Mouse (Mus musculus): ENCODE results near the gene Ptov1. TPM values are rescaled to one million over a fixed set of nuclear protein-coding genes. Genes with fewer than 3 reads are reported as not detected.
A peak's percentile ranks its signal among the peaks of the same experiment; 100 is the strongest.

The Ptov1 gene
- polyA plus RNA-seq, 1 experiment, result 212 TPM

DNA sequence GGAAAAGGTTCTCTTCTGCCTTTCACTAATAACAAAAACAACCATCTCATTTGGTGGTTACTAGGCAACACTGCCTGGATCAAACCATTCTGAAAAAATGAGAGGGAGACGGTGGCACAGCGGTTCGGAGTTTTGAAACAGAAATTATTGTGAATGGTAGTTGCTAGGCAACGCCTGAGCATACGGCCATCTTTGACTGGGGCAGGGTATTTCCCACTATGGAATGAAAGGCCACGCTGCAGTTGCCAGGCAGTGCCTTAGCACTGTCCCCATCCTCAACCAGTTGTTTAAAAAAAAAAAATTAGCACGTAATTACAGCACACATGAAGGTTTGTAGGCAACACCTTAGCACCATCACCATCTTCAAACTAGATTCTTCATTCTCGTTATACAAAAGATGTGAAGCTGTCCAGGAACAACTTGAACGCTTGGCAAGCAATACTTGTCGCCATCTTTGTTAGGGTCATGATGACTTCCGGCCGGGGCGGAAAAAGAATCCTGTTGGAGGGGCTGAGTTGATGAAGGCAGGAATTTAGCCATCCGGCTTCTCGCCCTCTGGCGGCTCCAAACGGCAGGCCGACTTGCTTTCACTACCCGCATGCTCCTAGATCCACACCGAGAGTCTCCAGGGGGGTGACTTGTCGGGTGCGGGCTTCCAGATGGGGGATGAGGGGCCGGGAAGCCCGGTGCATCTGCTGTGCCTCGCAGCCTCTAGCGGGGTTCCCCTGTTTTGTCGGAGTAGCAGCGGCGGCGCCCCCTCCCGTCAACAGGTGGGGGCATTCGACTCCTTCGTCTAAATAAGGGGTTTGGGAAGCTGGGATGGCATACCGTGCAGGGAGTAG is 26.2 kb upstream of the Ptov1 start, which contains the start of gene Fuz:
Gene Fuz (plus strand): TSS at position 487 of the 842 bp plus-strand sequence.
- H3K27me3 ChIP-seq (replicated peaks; ENCODE audit: control insufficient read depth, insufficient read depth, low read length), result no peaks in the 10 kb centered on the region
- peak within 1 kb of the TSS; percentile 50 for H3K27ac ChIP-seq (ENCODE audit: insufficient read depth, low read depth, low read length)
- WGBS, result under 1% methylated on average over 34 of the region's 34 CpGs
- H3K4me1 ChIP-seq (ENCODE audit: control insufficient read depth, insufficient read depth, low read length), result peaks cover 18% of the 10 kb centered on the region
- H3K4me3 ChIP-seq (ENCODE audit: insufficient read depth, low read depth, low read length), result peak within 1 kb of the TSS; percentile 66
- H3K36me3 ChIP-seq (ENCODE audit: control insufficient read depth, insufficient read depth, low read length), result no peaks in the 10 kb centered on the region
- peak; percentile 96 for DNase-seq
- TF ChIP-seq CTCF (conservative IDR thresholded peaks at IDR 0.05; ENCODE audit: insufficient read depth, insufficient read length, low read depth, low read length), result peak; percentile 56
- no peak for TF ChIP-seq POLR2A (IDR thresholded peaks at IDR 0.05; ENCODE audit: low read depth, low read length)

DNA sequence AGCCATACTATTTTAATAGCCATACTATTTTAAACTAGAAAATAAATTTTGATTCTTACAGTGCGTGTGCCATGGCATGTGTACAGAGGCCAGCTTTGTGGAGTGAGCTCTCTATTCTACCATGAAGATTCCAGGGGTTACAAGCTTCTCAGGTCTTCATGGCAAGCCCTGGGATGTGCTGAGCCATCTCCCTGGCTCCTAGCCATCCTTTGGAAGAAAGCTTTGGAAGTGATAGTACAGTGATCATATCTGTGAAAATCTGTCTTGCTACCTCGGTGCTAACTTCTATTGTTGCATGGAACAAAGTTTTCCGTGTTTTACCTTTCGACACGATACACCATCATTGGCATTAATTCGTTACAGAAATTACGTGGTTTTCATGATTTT is 25.6 kb upstream of the Ptov1 start:
- TF ChIP-seq POLR2A (IDR thresholded peaks at IDR 0.05; ENCODE audit: low read depth, low read length) (no peak), CTCF (conservative IDR thresholded peaks at IDR 0.05; ENCODE audit: insufficient read depth, insufficient read length, low read depth, low read length) (no peak)
- Histone ChIP-seq H3K27ac (ENCODE audit: insufficient read depth, low read depth, low read length) (peak overlapping the region; percentile 44; the same call in 1 of the 2 replicates), H3K4me1 (ENCODE audit: control insufficient read depth, insufficient read depth, low read length) (peaks cover 18% of the 10 kb centered on the region), H3K27me3 (replicated peaks; ENCODE audit: control insufficient read depth, insufficient read depth, low read length) (no peaks in the 10 kb centered on the region), H3K4me3 (ENCODE audit: insufficient read depth, low read depth, low read length) (0 out of 2 replicates have a peak overlapping the region, but pooled peaks have one; percentile 66), H3K36me3 (ENCODE audit: control insufficient read depth, insufficient read depth, low read length) (no peaks in the 10 kb centered on the region)
- DNase-seq, result no peak
- WGBS, result 66% methylated on average over 7 of the region's 7 CpGs

DNA sequence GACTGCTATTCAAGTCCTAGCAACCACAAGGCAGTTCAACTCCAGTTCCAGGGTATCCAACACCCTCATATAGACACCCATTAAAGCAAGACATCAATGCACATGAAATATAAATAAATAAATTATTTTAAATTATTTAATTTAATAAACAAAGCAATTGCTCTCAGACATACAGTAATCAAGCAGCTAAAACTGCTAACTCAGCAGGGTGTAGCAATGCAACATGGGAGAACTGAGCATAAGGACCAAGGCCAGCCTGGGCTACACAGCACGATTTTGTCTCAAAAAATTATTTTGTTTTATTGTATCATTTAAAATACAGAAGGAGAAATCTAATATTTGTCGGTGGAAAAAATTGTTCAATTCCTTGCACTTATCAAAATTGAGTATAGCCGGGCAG is 24.6 kb upstream of the Ptov1 start:
- Histone ChIP-seq H3K27me3 (replicated peaks; ENCODE audit: control insufficient read depth, insufficient read depth, low read length) (no peaks in the 10 kb centered on the region), H3K27ac (ENCODE audit: insufficient read depth, low read depth, low read length) (no peak overlapping the region), H3K4me3 (ENCODE audit: insufficient read depth, low read depth, low read length) (no peak overlapping the region), H3K36me3 (ENCODE audit: control insufficient read depth, insufficient read depth, low read length) (no peaks in the 10 kb centered on the region), H3K4me1 (ENCODE audit: control insufficient read depth, insufficient read depth, low read length) (peaks cover 18% of the 10 kb centered on the region)
- no peak for TF ChIP-seq CTCF (conservative IDR thresholded peaks at IDR 0.05; ENCODE audit: insufficient read depth, insufficient read length, low read depth, low read length)
- TF ChIP-seq POLR2A (IDR thresholded peaks at IDR 0.05; ENCODE audit: low read depth, low read length), result no peak
- WGBS, result 90% methylated on average over 3 of the region's 3 CpGs
- DNase-seq, result no peak

DNA sequence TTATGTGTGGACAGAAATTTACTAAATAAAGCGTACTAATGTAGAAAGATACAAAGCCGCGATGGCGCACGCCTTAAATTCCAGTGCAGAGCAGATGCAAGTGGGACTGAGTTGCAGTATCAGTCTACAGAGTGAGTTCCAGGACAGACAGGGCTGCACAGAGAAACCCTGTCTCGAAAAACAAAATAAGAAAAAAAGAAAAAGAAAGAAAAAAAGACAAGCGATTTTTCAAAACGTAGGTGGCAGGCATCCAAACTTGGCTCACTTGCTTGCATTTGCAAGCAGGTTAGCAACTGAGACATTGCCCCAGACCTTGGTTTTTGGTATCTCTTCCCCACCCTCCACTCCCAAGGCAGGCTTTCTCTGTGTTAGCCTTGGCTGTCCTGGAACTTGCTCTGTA is 23.6 kb upstream of the Ptov1 start:
- no peak for DNase-seq
- TF ChIP-seq POLR2A (IDR thresholded peaks at IDR 0.05; ENCODE audit: low read depth, low read length) (no peak), CTCF (conservative IDR thresholded peaks at IDR 0.05; ENCODE audit: insufficient read depth, insufficient read length, low read depth, low read length) (no peak)
- Histone ChIP-seq H3K27me3 (replicated peaks; ENCODE audit: control insufficient read depth, insufficient read depth, low read length) (no peaks in the 10 kb centered on the region), H3K4me1 (ENCODE audit: control insufficient read depth, insufficient read depth, low read length) (peaks cover 18% of the 10 kb centered on the region), H3K4me3 (ENCODE audit: insufficient read depth, low read depth, low read length) (no peak overlapping the region), H3K27ac (ENCODE audit: insufficient read depth, low read depth, low read length) (no peak overlapping the region), H3K36me3 (ENCODE audit: control insufficient read depth, insufficient read depth, low read length) (no peaks in the 10 kb centered on the region)
- 31% methylated on average over 8 of the region's 8 CpGs for WGBS

DNA sequence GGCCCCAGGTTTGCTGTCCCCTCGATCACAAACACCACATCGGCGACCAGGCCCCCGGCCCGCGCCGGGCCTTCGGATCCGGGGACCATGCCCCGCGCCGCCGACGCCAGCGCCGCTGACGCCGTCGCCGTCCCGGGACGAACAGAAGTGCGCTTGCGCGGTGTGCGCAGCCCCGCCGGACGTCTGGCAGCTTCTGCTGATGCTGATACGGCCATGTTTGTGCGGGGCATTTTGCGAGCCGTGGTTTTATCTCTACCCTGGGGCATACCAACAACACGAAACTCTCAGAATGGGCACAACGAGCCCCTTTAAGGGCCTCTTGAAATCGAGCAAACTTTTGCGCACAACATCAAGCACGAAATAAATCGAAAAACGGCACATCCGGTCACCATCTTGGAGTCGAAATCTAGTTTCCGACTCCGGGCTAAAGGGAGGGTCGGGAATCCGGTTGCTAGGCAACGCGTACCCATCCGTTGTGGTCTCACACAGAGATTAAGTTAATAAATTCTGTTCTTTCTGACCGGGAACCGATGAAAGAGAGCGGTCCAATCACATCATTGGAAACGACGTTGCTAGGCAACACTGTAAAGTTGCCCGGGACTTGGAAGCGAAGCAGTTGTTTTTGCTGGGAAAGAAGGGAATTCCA is 22.8 kb upstream of the Ptov1 start, which contains the start of gene Med25:
Gene Med25 (minus strand): TSS at position 437 of the 646 bp plus-strand sequence.
- Histone ChIP-seq H3K27ac (ENCODE audit: insufficient read depth, low read depth, low read length) (peak within 1 kb of the TSS; percentile 93), H3K4me1 (ENCODE audit: control insufficient read depth, insufficient read depth, low read length) (peaks cover 18% of the 10 kb centered on the region), H3K36me3 (ENCODE audit: control insufficient read depth, insufficient read depth, low read length) (no peaks in the 10 kb centered on the region), H3K27me3 (replicated peaks; ENCODE audit: control insufficient read depth, insufficient read depth, low read length) (no peaks in the 10 kb centered on the region), H3K4me3 (ENCODE audit: insufficient read depth, low read depth, low read length) (peak within 1 kb of the TSS; percentile 60)
- peak; percentile 21 for TF ChIP-seq POLR2A (IDR thresholded peaks at IDR 0.05; ENCODE audit: low read depth, low read length)
- TF ChIP-seq CTCF (conservative IDR thresholded peaks at IDR 0.05; ENCODE audit: insufficient read depth, insufficient read length, low read depth, low read length), result no peak
- DNase-seq, result peak; percentile 97
- WGBS, result under 1% methylated on average over 56 of the region's 56 CpGs

DNA sequence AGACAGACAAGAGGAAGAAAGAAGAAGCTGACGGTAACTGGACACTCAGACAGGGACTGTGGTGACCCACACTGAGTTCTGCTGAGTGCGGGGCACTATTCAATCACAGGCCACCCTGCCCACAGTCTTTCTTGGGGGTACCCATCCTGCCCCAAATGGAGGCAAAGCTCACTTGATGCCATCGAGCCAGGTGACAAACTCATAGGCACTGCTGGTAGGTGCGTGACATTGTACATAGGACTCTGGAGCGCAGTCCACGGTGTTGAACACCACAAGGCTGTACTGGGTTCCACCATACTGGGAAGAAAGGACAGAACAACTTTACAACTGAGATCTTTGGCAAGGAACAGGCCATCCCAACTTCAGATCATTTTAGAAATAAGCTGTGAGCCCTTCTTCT is 22.0 kb upstream of the Ptov1 start:
- peak overlapping the region; percentile 60 for H3K4me3 ChIP-seq (ENCODE audit: insufficient read depth, low read depth, low read length)
- TF ChIP-seq CTCF (conservative IDR thresholded peaks at IDR 0.05; ENCODE audit: insufficient read depth, insufficient read length, low read depth, low read length), result no peak
- TF ChIP-seq POLR2A (IDR thresholded peaks at IDR 0.05; ENCODE audit: low read depth, low read length), result no peak
- no peak for DNase-seq
- 10% methylated on average over 6 of the region's 6 CpGs for WGBS
- no peaks in the 10 kb centered on the region for H3K27me3 ChIP-seq (replicated peaks; ENCODE audit: control insufficient read depth, insufficient read depth, low read length)
- no peaks in the 10 kb centered on the region for H3K36me3 ChIP-seq (ENCODE audit: control insufficient read depth, insufficient read depth, low read length)
- H3K4me1 ChIP-seq (ENCODE audit: control insufficient read depth, insufficient read depth, low read length), result peaks cover 15% of the 10 kb centered on the region
- peak overlapping the region; percentile 93; the same call in 1 of the 2 replicates for H3K27ac ChIP-seq (ENCODE audit: insufficient read depth, low read depth, low read length)

DNA sequence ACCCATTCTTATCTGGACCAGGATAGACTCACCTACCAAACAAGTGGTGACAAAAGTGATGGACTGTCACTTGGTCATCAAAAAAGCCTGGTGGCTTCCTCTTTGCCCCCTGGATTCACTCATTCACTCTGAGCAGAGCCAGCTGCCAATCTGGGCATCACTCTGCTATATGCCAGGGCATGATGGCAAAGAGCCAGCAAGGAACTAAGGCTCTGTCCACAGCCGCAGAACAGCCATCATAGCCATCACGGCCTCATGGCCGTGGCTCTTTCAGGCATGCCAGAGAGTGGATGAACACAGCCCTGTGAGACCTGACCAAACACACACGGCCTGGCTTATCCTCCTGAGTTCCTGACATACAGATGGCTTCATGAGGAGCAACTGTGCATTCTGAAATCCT is 21.1 kb upstream of the Ptov1 start:
- Histone ChIP-seq H3K27ac (ENCODE audit: insufficient read depth, low read depth, low read length) (no peak overlapping the region), H3K4me1 (ENCODE audit: control insufficient read depth, insufficient read depth, low read length) (peaks cover 13% of the 10 kb centered on the region), H3K4me3 (ENCODE audit: insufficient read depth, low read depth, low read length) (peak overlapping the region; percentile 10; the same call in 1 of the 2 replicates), H3K27me3 (replicated peaks; ENCODE audit: control insufficient read depth, insufficient read depth, low read length) (no peaks in the 10 kb centered on the region), H3K36me3 (ENCODE audit: control insufficient read depth, insufficient read depth, low read length) (no peaks in the 10 kb centered on the region)
- WGBS, result 42% methylated on average over 4 of the region's 4 CpGs
- no peak for DNase-seq
- no peak for TF ChIP-seq POLR2A (IDR thresholded peaks at IDR 0.05; ENCODE audit: low read depth, low read length)
- TF ChIP-seq CTCF (conservative IDR thresholded peaks at IDR 0.05; ENCODE audit: insufficient read depth, insufficient read length, low read depth, low read length), result no peak

All from kidney, adult 2 months (tissue).